Mouse (Mus musculus) midbrain, embryonic 14.5 days (tissue): ENCODE measurements at regions not wholly inside any gene's neighbourhood (a gene's known extent, or its start where the extent isn't known, plus 50 kb on each side); places are given as distances from the start of the nearest gene placed in this dataset.

Experiments used
- ATAC-seq: fragments of 200-750 bp; cut with Nextera tagmentation; 2 replicates; pipeline ENCODE4 v1.8.0; 2017; ENCODE audit warnings: moderate number of reproducible peaks, moderate library complexity; ENCODE audit not compliant: low FRiP score, low TSS enrichment
- DNase-seq: peaks from one replicate; pipeline ENCODE4 v3.0.0-alpha.2; 2015
- H3K27ac ChIP-seq: fragments of 300-500 bp; sonication (generic); replicated peaks from 2 replicates; pipeline ENCODE4 v1.5.1; 2014; ENCODE audit warnings: mild to moderate bottlenecking, low read depth, low read length, moderate library complexity
- H3K27me3 ChIP-seq: fragments of 300-500 bp; sonication (generic); 2 replicates; pipeline ENCODE4 v1.6.1; 2014; ENCODE audit warnings: low read length, control low read depth, mixed read lengths; ENCODE audit not compliant: control insufficient read depth, insufficient read depth
- H3K36me3 ChIP-seq: fragments of 300-500 bp; sonication (generic); 2 replicates; pipeline ENCODE4 v1.6.1; 2014; ENCODE audit warnings: low read length, control low read depth; ENCODE audit not compliant: control insufficient read depth, insufficient read depth
- H3K4me1 ChIP-seq: fragments of 300-500 bp; sonication (generic); 2 replicates; pipeline ENCODE4 v1.6.1; 2014; ENCODE audit warnings: mild to moderate bottlenecking, antibody characterized with exemption, low read length, control low read depth; ENCODE audit not compliant: control insufficient read depth, insufficient read depth
- H3K4me2 ChIP-seq: fragments of 300-500 bp; sonication (generic); 2 replicates; pipeline ENCODE4 v1.6.1; 2014; ENCODE audit warnings: mild to moderate bottlenecking, low read length, moderate library complexity
- H3K4me3 ChIP-seq: fragments of 300-500 bp; sonication (generic); replicated peaks from 2 replicates; pipeline ENCODE4 v1.5.1; 2014; ENCODE audit warnings: low read depth, low read length
- H3K9ac ChIP-seq: fragments of 300-500 bp; sonication (generic); replicated peaks from 2 replicates; pipeline ENCODE4 v1.6.1; 2014; ENCODE audit warnings: mild to moderate bottlenecking, low read length, moderate library complexity
- H3K9me3 ChIP-seq: fragments of 300-500 bp; sonication (generic); 2 replicates; pipeline ENCODE4 v1.6.1; 2016; ENCODE audit warnings: low read length, control low read depth, mixed read lengths; ENCODE audit not compliant: control insufficient read depth
- WGBS: fragments of 180-500 bp; shearing (Covaris S2); extraction: QIAGEN DNeasy Blood & Tissue Kit; methylation state at CpG from one replicate; pipeline ENCODE4 v1.1.7; 2014; 5-methylcytosine and 5-hydroxymethylcytosine counted together

GRCm38 (mm10) chr11:6952787-6953186 is 110.5 kb upstream of the Adcy1 start:
- H3K36me3 ChIP-seq: no peaks in the 10 kb centered on the region
- ATAC-seq (no peak), DNase-seq (peak; percentile 19)
- 73% methylated on average over 1 of the region's 1 CpGs for WGBS
- no peak overlapping the region for H3K9ac ChIP-seq
- no peak overlapping the region for H3K4me2 ChIP-seq
- H3K9me3 ChIP-seq: no peaks in the 10 kb centered on the region
- H3K27me3 ChIP-seq: no peaks in the 10 kb centered on the region
- no peak overlapping the region for H3K27ac ChIP-seq
- no peak overlapping the region for H3K4me3 ChIP-seq
- no peaks in the 10 kb centered on the region for H3K4me1 ChIP-seq

DNA sequence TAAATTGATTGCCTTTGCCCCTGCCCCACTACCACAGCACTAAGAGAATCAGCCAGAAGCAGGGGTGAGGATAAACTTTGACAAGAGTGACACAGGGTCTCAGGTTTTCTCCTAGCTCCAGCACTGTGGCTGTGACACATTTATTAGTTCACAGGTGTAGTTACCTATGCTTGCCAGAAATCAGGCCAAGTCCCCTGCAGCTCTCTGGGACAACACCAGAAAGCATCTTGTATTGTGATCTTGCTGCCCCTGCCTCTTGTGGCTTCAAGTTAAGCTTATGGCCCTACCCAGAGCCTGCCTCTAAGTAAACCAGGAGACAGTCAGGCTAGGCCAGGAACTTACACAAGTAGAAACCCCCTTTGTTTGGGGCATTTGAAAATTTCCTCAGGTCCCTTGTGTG is 111.9 kb upstream of the Adcy1 start:
- ATAC-seq (no peak), DNase-seq (no peak)
- Histone ChIP-seq H3K36me3 (no peaks in the 10 kb centered on the region), H3K4me1 (no peaks in the 10 kb centered on the region), H3K27ac (no peak overlapping the region), H3K4me2 (no peak overlapping the region), H3K27me3 (no peaks in the 10 kb centered on the region), H3K9ac (no peak overlapping the region), H3K4me3 (no peak overlapping the region), H3K9me3 (no peaks in the 10 kb centered on the region)

DNA sequence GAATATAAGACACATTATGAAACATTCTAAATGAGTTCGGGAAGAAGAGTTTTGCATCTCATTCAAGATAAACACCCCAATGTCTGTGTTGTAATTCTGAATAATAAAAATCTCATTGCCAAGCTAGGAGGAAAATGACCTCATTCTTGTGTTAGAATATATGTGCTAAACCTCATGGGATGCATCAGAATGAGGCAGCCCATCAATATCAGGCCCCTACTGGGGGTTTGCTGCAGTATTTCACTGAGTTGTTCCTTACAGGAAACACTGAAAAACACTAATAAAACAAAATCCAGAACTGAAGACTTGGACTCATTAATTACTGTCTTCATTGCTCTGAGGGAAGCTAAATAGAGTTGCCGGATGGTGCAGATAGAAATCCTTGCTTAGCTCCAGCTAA is 111.6 kb upstream of the Gm11983 start:
- DNase-seq (no peak), ATAC-seq (no peak)
- Histone ChIP-seq H3K27me3 (no peaks in the 10 kb centered on the region), H3K9me3 (no peaks in the 10 kb centered on the region), H3K4me1 (no peaks in the 10 kb centered on the region), H3K9ac (no peak overlapping the region), H3K4me2 (no peak overlapping the region), H3K27ac (no peak overlapping the region), H3K36me3 (no peaks in the 10 kb centered on the region), H3K4me3 (no peak overlapping the region)
- WGBS: 80% methylated on average over 2 of the region's 2 CpGs

GRCm38 (mm10) chr11:6934157-6934556 is 96.7 kb upstream of the Gm11983 start:
- Histone ChIP-seq H3K4me2 (no peak overlapping the region), H3K9ac (no peak overlapping the region), H3K9me3 (no peaks in the 10 kb centered on the region), H3K4me1 (no peaks in the 10 kb centered on the region), H3K4me3 (no peak overlapping the region), H3K27me3 (no peaks in the 10 kb centered on the region), H3K27ac (no peak overlapping the region), H3K36me3 (no peaks in the 10 kb centered on the region)
- ATAC-seq (no peak), DNase-seq (no peak)
- WGBS: 90% methylated on average over 1 of the region's 1 CpGs

DNA sequence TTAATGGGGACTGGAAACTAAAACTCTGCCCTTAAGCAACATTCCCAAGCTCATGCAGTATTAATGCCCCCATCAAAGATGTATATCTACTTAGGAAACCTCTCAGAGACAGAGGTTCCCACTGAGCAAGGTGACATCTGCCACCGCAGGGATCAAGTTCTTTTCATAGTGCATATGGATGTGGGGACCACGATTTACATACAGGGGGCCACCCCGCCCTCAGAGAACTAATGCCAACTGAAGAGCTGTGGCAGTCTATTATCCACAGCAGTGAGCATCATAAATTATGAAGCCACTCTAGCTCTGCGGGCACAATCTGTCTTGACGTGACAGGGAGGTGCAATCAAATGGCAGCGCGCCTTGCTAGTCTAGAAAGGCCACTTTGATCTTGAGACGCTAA is 88.6 kb upstream of the Gm11983 start:
- DNase-seq (peak; percentile 78), ATAC-seq (peak; percentile 83)
- no peaks in the 10 kb centered on the region for H3K9me3 ChIP-seq
- no peak overlapping the region for H3K4me3 ChIP-seq
- H3K27ac ChIP-seq: no peak overlapping the region
- H3K27me3 ChIP-seq: no peaks in the 10 kb centered on the region
- WGBS: 60% methylated on average over 8 of the region's 8 CpGs
- H3K9ac ChIP-seq: no peak overlapping the region
- no peaks in the 10 kb centered on the region for H3K36me3 ChIP-seq
- H3K4me1 ChIP-seq: 0 out of 2 replicates have a peak, but pooled peaks cover 10% of the 10 kb centered on the region
- no peak overlapping the region for H3K4me2 ChIP-seq

DNA sequence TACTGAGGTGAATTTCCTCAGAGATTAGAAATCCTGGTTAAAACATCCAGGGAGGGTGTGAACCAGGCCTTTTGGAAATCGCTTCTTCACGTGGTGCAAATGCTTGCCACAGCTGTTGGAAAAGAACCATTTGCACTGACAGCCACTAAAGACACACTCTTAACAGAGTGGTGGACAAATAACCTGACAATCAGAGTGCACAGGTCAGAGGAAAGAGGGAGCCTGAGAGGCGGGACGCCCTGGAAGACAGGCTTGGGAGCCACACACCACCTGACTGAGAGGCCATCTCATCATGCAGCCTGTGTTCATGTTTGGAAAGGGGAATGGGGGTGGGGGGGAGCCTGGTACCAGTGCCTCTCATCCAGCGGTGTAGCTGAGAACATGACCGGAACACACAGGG is 87.0 kb upstream of the Gm11983 start:
- ATAC-seq: no peak
- Histone ChIP-seq H3K9ac (no peak overlapping the region), H3K27ac (no peak overlapping the region), H3K9me3 (no peaks in the 10 kb centered on the region), H3K27me3 (no peaks in the 10 kb centered on the region), H3K36me3 (no peaks in the 10 kb centered on the region), H3K4me2 (no peak overlapping the region), H3K4me1 (0 out of 2 replicates have a peak, but pooled peaks cover 10% of the 10 kb centered on the region), H3K4me3 (no peak overlapping the region)
- WGBS: 26% methylated on average over 6 of the region's 6 CpGs
- no peak for DNase-seq

GRCm38 (mm10) chr11:6923917-6924316 is 86.5 kb upstream of the Gm11983 start:
- H3K4me1 ChIP-seq: 0 out of 2 replicates have a peak, but pooled peaks cover 10% of the 10 kb centered on the region
- H3K36me3 ChIP-seq: no peaks in the 10 kb centered on the region
- ATAC-seq (no peak), DNase-seq (peak; percentile 36)
- H3K4me3 ChIP-seq: no peak overlapping the region
- H3K9ac ChIP-seq: no peak overlapping the region
- H3K27me3 ChIP-seq: no peaks in the 10 kb centered on the region
- WGBS: 9% methylated on average over 6 of the region's 6 CpGs
- H3K4me2 ChIP-seq: no peak overlapping the region
- H3K27ac ChIP-seq: no peak overlapping the region
- H3K9me3 ChIP-seq: no peaks in the 10 kb centered on the region

- WGBS: 100% methylated on average over 1 of the region's 1 CpGs
- Histone ChIP-seq H3K9ac (no peak overlapping the region), H3K27me3 (no peaks in the 10 kb centered on the region), H3K9me3 (peaks cover 4% of the 10 kb centered on the region; the same call in 1 of the 2 replicates), H3K4me1 (no peaks in the 10 kb centered on the region), H3K4me2 (no peak overlapping the region), H3K36me3 (no peaks in the 10 kb centered on the region), H3K4me3 (no peak overlapping the region), H3K27ac (no peak overlapping the region)
- no peak for ATAC-seq
- DNase-seq: no peak
Measured at GRCm38 (mm10) chr11:6918546-6918945, 81.1 kb upstream of the Gm11983 start.

- Histone ChIP-seq H3K27ac (no peak overlapping the region), H3K27me3 (no peaks in the 10 kb centered on the region), H3K4me2 (no peak overlapping the region), H3K9me3 (no peaks in the 10 kb centered on the region), H3K4me3 (no peak overlapping the region), H3K36me3 (no peaks in the 10 kb centered on the region), H3K9ac (no peak overlapping the region), H3K4me1 (peaks cover 7% of the 10 kb centered on the region)
- WGBS: 18% methylated on average over 5 of the region's 5 CpGs
- ATAC-seq (no peak), DNase-seq (no peak)
Measured at GRCm38 (mm10) chr11:6905630-6906029, 68.2 kb upstream of the Gm11983 start.
